Mouse (Mus musculus) activated CD4-positive, CD25-positive, alpha-beta regulatory T cell (primary cell): ENCODE data around the gene Dhx30. TPM values are rescaled to one million over a fixed set of nuclear protein-coding genes. Genes with fewer than 3 reads are reported as not detected.

Experiments
- polyA plus RNA-seq, 2 experiments: library from polyadenylated mRNA; unstranded; fragments of 100-300 nt; shearing (Covaris generic); gene quantifications; one replicate each; pipeline ENCODE4 v1.2.1; 2017

The Dhx30 gene
- polyA plus RNA-seq, result 100 to 1,000 TPM in 1 of 2 experiments, 10 to 100 TPM in 1; 92.4 to 108 TPM

DNA sequence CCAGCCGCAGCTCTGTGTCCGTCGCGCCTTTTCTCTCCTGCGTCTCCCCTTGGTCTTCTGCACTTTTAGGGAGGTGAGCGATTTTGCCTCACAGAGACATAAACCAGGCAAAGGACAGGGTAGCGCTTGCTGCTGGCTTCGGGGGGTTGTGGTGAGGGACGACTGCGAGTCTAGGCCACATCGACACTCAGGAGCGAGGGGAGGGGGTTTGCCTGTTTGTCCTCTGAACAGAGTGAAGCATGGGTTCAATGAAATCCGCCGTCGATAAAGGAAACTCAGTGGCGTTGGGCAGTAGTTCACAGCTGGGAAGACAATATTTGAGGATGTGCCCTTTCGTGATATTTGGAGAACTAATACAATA lies at the start of gene Dhx30:
Dhx30 (minus strand) TSS at position 52 of the 361 bp plus-strand sequence.

DNA sequence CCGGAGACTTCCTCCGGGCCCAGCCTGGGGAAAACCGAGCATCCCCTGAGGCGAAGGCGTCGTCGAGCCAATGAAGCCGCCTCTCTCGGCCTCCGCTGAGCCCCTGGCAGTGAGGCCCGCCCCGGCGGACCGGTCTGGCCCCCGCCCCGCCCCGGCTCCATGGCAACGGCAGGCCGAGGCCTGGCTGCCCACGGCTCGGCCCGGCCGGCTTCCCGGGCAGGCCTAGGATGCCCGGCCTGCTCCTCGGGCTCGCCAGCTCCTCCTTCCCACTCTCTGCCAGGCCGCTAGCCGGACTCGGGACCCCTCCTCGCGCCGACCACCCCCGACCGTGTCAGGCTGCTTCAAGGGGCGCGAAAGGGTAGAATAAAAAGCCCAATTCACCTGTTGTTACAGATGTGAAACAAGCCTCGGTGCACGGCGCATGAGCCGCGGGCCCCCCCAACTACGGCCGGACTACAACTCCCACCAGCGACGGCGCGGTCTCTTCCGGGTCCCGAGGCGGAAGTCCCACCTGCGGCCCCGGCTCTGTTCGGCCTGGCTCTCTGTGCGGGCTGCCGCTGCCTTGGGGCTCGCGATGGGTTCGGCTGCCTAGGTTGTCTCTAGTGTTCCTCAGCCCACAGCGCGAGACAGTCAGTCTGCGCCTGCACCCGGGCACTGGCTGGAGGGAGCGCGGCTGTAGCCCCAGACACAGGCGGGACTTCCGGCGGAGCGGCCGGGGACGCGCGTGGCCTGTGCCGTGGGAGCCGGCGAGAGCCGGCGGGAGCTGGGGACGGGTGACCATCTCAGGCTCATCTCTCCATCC lies 452 bp downstream of the Dhx30 start, which contains the start of gene Smarcc1:
Smarcc1 (plus strand) TSS at position 732 of the 802 bp plus-strand sequence.

Other genes starting within 250 kb of the Dhx30 start
- 10 to 100 TPM; 16.2 to 20.2 TPM for gene Cdc25a, start 242.3 kb downstream of the Dhx30 start, polyA plus RNA-seq
- 10 to 100 TPM; 42.0 to 68.0 TPM for gene Map4, start 186.4 kb downstream of the Dhx30 start, polyA plus RNA-seq
- 10 to 100 TPM; 54.6 to 59.5 TPM for gene Smarcc1, start 122 bp downstream of the Dhx30 start, polyA plus RNA-seq
- gene Cspg5, start 126.0 kb upstream of the Dhx30 start, polyA plus RNA-seq, result under 1 TPM; 0.11 to 0.15 TPM
- 10 to 100 TPM; 12.9 to 13.7 TPM for gene Elp6, start 187.3 kb upstream of the Dhx30 start, polyA plus RNA-seq
- 10 to 100 TPM; 45.2 to 58.8 TPM for gene Scap, start 215.5 kb upstream of the Dhx30 start, polyA plus RNA-seq